Mouse (Mus musculus): ENCODE measurements around the gene Slc12a4.

DNA sequence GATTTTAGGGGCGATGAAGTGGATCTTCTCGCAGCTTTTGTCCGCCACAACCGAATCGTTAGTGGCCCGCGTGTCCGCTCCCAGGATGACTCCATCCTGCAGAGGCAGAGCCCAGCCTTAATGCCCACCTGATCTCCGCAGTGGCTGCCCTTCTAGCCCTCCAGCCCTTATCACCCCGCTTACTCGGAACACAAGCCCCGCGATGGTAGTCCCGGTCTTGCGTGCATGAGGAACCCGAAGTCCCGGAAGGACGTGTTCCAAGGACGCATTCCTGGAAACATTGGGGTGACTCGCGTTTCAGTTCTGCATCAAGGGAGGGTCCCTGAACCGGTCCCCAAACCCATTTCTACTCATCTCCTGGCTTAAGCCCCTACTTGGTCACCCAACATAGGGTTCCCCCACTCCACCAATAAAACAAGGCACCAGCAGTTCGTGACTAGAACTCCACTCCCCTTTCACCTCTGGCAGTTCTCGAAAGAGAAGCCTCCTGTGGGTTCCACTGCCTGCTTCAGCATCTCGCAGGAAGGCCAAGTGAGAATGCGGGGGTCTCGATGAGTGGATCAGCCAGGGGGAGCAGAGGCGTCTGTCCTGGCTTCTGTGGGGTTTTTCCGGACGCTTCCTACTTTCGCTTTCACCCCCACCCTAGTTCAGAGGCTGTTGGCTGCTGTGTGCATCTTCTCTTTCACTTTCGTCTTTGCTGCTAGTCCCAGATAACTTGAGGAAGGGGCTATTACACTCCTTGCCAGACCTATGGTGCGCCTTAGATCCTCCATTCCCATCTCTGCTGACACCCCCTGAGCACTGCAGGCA, 28.2 kb downstream of the Slc12a4 start:
- no peak for TF ChIP-seq CTCF (IDR thresholded peaks at IDR 0.05; ENCODE audit: insufficient read depth, low read depth, low read length)
- TF ChIP-seq POLR2A (IDR thresholded peaks at IDR 0.05; ENCODE audit: insufficient read depth, low read depth, low read length) = no peak
